Mouse (Mus musculus) cerebellum, adult 11-12 months (tissue): Measurements from ENCODE around the gene Espn.

Experiments
- DNase-seq: peaks from one replicate; pipeline ENCODE4 v3.0.0; 2022

Espn gene

DNA sequence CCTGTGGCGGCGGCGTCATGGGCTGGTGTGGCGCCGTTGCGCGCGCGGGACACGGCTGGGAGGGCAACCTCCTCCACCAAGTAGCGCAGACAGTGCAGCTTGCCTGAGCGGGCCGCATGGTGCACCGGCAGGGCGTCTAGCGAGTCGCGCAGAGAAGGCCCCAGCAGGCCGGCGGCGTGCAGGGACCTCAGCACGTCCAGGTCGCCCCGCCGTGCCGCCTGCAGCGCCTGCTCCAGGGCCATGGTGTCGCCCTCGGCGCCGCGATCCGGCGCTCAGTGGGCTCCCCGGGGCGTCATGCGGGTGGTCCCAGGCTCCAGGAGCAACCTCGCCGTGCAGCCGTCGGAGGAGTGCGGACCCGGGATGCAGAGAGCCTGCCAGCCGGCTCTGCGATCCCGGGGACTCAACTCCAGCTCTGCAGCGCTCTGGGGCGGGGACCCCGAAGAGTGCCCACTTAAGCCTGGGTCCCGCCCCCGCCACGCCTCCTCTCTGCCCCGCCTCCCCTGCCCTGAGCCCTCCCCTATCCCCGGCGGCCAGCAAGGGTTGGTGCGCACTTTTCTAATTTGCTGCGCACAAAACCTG lies at the start of gene Espn:
TSS of gene Espn (minus strand) at position 406 of the 579 bp plus-strand sequence.
- no peak for DNase-seq

DNA sequence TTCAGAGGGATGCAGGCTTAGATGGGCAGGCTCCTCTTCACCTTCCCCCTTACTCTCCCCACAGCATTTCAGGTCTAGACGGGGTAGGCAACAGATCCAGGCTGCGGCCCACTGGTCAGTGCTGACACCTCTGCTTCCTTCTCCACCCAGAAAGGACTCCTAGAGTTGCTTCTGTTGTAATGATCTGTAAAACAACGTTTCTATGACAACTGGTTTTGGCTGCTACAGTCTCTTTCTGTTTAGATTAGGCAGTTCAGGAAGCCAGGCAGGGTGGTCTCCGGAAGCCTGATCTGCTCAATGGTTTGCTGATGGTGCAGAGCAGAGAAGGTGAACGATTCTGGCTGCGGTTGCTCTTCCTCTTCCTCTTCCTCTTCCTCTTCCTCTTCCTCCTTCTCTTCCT lies 49.3 kb upstream of the Espn start:
- DNase-seq: no peak

DNA sequence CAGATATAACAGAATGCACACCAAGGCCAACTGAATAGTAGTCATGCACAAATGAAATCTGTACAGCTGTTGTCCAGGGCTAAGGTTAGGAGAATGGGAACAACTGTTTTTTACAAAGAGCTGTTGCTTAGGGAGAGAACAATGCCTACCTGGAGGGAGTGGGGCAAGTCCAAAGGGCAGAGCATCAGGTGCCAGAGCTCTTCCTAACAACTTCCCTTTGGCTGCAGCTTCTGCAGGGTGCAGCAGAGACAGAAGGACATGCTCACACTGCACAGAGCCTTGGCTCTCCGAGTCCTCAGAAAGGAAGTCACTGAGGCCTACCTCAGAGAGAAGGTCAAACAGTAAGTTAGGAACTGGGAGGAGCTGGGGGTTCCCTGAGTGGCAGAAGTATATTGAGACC lies 47.4 kb upstream of the Espn start:
- no peak for DNase-seq

DNA sequence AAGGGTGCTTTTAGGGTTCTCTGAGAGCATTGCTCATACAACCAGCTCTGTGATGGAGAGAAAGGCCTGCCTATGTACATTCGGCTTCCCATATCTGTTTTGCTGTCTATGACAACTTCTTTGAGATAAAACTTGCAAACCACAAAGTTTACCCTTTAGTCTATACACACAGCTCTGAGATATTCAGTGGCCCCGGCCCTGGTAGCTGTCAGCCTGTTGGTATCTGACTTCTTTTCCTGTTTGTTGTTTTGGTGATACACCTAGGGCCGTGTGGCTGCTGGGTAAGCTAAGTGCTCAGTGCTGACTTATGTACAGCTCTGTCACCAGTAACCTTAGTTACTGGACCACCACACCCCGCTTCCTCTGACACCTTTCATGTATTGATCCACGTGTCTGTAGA lies 45.4 kb upstream of the Espn start:
- DNase-seq: no peak

DNA sequence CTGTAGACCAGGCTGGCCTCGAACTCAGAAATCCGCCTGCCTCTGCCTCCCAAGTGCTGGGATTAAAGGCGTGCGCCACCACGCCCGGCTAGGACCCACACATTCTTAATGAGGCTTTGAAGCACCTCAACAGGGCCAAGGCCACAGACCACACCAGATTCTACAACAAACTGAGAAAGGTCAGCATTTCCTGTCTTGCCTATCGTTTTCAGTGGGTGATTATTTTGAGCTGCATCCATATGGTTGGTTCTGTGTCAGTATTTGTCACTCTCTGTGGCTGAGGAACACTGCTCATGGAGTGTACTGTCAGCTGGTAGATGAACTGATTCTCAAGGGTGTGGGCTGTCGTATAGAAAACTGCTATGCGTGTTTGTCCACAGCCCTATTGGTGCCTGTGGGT lies 44.1 kb upstream of the Espn start:
- DNase-seq: no peak

DNA sequence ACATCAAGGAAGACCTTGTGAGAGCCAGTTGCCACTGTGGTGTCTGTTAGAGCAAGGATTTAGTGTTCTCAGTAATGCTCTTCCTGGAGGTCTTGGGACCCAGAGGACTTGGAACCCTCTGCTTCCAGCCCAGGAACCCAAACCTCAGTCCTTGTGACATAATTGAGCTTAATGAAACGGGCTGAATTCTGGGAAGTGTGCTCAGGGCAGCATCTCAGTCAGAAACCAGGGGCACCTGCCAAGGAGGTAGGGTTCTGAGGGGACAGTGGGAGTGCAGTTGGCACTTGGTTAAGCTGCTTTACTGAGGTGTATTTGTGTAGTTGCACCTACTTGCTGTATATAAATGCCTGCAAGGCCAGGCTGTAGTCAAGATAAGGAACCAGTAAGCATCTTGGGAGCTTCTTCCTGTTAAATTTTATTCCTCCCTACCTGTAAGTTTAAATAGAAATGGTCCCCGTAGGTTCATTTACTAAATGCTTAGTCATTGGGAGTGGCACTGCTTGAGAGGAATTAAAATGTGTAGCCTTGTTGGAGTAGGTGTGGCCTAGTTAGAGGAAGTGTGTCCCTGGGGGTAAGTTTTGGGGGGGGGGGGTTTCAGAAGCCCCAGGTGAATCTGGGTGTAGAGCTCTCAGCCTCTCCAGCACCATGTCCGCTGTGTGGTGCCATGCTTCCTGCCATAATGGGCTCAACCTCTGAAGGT lies 42.5 kb upstream of the Espn start:
- no peak for DNase-seq

DNA sequence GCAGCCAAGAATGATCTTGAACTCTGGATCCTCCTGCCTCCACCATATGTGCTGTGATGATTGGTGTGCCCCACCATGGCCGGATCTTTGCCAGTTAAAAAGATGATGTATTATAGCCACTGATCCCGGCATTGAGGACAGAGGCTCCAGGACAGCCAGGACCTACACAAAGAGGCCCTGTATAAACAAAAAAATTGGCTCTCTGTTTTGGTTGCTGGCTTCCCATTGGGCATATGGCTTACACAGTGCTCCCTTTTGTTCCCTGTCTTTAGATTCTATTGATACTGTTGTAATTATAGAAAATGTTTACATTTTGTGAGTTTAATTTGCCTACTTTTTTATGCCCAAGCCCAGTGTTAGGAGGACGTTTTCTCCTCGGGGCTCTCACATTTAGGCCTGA lies 40.4 kb upstream of the Espn start:
- no peak for DNase-seq

DNA sequence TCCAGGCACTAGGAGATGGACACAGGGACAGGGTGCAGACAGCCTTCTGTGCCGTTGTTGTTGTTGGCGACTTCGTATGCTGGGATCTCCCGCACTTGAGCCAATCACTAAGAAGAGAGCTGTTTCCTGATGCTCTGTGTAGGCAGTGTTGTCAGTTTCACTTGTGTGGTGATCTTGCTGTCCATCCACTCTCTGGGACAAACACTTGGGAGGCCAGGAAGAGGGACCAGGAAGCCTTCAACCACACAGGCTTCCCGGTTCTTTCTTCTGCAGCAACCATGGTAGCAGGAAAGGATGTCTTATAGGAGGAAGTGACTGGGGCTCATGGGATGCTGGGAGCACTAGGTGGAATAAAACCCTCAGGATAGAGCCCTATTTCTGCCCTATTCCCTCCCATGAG lies 38.5 kb upstream of the Espn start:
- no peak for DNase-seq

DNA sequence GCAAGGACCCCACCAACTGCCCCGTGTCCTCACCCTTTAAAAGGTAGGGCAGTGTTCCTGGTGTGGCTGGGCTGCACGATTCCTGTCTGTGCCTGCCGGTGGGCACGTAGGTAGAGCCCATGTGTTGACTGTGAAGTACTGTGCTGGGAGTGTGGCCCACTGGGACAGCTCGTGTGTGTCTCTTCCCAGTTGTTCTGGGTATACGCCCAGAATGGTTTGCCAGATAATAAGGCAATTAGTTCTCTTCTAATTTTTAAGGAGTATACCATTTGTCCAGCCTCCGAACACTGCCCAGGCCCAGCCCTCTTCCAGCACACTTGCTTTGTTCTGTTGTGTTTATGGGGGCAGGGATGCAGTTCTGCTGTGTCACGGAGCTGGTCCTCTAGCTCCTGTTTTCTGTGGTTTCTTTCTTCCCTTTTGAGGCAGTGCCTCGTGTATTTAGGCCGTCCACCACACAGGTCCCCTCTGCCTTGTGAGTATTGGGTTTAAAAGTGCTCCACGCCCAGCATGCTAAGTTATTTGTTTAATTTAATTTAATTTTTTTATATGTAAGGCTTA lies 38.0 kb upstream of the Espn start:
- no peak for DNase-seq

DNA sequence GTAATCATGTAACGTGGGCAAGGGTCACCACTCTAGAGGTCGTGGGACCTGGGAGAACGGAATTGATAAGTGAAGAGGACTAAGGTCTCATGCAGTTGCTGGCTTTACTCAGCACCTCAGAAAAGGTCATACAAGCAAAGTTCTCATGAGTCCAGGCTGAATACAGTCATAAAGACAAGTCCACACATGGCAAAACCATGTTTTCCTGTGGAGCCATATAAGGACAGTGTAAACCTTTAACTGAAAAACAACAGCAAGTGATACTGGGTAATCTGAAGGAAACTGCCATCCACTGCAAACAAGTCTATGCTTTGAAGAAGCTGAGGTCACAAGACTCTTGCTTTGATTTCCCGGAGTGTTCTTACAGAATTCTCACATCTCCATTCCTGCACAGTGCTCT lies 37.5 kb upstream of the Espn start:
- no peak for DNase-seq

DNA sequence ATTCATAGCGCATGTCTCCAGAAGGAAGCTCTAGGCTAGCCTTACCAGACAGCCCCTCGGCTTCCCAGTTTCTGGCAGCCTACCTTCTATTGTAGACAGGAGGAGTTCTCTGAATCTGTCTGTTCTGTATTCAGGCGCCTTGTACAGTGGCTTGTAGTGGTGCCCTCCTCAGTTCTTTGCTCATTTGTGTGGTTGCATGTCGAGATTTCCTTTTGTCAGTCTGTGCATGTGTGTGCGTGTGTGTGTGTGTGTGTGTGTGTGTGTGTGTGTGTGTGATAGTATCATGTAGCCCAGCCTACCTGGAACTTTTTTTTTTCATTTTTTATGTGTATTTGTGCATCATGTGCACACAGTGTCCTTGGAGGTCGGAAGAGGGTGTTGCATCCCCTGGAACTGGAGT lies 36.9 kb upstream of the Espn start:
- no peak for DNase-seq

DNA sequence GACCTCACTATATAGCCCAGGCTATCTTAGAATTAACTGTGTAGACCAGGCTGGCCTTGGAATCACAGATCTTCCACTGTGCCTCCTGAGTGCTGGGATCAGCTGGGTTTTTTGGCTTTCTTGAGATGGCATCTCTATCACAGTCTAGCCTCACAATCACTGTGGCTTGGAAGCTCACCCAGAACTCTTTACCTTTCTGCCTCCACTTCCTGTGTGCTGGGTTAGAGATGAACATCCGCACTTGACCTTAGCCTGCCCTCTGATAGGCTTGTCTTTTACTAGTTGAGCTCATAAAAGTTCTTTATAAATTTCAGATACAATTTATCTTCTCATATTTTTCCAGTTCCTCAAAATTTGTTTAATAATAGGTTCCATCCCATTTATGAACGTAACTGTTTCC lies 36.5 kb upstream of the Espn start:
- no peak for DNase-seq

DNA sequence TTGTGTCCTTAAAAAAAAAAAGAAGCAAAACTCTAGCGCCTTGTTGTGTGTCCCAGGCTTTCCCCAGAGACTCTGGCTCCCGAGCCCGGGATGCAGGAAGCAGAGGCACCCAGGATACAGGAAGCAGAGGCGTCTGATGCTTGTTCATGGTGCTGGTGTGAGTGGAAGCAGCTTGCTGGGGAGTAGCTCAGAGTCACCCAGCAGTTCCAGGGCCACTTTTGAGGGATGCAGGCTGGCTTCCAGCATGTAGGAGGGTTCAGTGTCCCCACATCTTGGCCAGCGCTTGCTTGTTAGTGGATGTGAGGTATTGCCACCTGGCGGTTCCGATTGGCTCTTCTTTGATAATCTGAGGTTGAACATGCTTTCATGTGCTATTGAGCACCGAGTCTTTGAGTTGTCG lies 35.0 kb upstream of the Espn start:
- DNase-seq: no peak

DNA sequence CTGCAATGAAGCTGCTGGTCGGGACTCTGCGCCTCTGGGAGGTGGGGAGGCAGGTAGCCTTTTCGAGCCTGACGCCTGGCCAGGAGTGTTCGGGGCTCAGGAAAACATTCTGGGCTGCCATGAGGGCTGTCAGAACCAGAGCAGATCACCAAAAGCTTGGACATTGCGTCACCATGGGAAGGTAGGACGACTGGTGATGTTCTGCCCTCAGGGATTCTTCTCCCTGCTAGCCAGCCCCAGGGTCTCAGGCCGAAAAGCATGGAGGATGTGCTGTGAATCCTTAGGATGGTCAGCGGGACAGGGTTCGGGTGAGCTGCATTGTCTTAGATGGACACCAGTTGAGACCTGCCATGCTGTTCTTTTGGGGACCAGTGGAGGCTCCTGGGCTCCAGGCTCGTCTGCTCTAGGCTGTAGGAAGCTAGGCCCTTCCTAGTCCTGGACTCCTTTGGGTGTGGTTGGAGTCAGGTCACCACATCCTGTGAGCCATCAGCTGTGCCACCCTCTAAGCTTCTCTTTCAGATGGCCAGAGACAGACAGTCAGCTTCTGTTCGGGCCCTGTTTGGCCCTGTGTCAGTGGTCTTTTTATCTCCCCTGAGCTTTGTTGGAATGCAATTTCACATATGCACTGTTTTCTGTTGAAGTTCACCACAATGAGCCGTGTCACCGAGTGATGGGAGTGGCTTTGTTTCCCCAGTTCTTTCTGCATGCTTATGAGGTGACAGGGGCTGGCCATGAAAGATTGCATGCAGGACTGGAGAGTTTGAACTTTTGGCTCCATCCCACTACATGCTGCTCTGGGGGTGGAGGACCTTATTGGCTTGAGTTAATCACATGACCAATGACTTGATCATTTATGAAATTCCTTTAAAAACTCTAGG lies 34.3 kb upstream of the Espn start:
- no peak for DNase-seq

DNA sequence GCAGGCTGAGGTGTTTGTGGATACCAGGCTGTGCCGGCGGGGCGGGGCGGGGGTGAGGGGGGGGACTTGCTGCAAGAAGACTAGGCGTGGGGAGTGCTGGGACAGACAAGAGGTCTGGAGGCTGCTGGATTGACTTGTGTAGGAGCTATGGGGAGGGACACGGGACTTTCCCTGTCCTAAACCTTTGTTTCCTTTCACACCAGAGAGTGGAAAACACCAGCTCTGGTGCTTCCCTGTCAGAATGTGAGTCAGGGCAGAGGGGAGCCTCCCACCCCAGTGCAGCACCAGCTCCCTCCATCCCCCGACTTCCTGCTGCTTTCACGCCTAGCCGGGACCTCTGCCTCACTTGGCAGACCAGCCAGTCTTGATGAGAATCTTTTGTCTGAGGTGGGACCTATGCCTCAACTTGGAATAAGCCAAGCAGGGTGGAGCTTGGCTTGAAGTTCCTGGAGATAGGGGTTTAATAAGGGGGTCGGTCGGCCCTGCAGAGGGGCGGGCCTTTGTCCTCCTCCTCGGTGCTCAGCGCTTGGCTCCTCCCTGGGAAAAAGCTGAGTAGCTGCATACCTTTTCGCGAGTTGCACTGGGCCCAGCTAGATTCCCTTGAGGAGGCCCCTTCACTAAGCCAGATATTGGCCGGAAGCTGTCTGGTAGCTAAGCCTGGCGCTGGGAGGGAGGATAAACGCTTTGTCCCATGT lies 33.5 kb upstream of the Espn start:
- DNase-seq: no peak

DNA sequence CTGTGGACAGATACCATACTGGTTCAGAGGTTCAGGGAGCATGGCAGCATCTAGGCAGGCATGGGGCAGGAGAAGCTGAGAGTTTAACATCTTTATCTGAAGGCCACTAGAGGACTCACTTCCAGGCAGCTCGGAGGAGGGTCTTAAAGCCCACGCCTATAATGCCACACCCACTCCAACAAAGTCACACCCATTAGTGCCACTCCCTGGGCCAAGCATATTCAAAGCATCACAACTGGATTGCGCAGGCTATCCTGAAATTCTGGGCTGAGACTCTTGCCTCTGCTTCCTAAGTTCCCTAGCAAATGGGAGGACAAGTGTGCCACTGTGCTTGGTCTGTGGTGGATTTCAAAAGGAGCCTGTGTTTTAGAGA lies 33.0 kb upstream of the Espn start:
- DNase-seq: no peak

DNA sequence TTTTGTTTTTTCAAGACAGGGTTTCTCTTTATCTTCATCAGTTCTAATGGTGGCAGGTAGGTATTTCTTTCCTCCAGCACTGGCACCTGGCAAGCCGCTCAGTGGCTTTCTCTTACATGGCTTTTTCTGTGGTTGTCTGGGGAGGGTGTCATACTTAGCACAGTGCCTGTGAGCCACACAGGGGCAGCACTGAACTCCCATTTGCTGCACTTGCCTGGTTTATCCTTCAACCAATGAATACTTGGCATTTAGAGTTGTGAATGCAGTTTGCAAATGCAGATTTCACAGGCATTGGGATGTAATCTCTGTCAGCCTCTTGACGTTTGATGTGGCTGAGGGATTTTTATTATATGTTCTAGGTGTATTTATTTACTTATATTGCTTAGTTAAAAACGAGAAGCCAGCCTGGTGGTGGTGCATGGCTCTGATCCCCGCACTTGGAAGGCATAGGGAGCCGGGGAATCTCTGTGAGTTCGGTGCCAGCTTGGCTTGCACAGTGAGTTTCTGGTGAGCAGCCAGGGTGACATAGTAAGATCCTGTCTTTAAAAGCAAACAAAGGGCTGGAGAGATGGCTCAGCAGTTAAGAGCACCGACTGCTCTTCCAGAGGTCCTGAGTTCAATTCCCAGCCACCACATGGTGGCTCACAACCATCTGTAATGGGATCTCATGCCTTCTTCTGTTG lies 32.3 kb upstream of the Espn start:
- DNase-seq: peak; percentile 66

DNA sequence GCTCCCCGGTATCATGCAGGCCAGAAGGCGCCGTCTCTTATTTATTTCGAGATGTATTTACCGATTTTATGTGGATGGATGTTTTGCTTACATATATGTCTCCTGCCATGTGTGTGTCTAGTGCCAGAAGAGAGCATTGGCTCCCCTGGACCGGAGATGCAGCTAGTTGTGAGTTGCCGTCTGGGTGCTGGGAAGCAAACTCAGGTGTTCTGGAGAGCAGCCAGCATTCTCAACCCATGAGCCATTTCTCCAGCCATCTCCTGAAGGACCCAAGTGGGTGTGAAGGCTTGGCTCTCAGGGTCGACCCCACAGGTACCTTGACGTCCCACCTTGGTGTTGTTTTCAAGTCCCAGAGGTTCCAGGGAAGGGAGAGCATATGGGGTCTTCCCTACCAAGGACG lies 30.0 kb upstream of the Espn start:
- peak; percentile 59 for DNase-seq

DNA sequence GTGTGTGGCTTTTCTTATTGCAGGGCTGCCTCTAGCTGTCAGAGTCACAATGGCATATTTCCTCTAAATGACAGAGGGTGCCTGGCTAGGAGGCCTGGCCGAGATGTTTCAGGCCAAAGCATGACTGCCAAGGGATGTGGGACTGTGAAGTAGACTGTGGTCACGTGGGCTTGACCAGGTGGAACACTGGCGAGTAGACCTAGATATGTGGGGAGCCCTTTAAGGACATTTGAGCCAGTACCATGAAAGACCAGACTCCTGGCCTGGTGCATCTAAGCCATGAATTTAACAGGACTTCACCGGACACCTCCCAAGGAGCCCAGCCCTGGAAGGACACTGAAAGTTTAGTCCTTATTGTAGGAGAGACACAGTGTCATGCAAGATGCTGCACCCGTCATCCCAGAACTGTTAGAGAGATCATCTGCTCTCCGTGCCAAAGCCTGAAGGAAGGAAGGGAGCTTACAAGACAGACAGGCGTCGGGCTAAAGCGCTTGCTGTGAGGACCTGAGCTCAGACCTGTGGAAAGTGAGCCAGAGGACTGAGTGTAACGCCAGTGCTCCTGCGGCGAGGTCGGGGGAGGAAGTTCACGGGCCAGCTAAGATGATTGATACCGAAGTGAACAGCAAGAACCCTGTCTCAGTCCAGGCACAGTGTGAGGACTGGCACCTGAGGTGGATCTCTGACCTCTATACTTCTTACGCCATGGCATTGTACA lies 27.9 kb upstream of the Espn start:
- peak; percentile 88 for DNase-seq

DNA sequence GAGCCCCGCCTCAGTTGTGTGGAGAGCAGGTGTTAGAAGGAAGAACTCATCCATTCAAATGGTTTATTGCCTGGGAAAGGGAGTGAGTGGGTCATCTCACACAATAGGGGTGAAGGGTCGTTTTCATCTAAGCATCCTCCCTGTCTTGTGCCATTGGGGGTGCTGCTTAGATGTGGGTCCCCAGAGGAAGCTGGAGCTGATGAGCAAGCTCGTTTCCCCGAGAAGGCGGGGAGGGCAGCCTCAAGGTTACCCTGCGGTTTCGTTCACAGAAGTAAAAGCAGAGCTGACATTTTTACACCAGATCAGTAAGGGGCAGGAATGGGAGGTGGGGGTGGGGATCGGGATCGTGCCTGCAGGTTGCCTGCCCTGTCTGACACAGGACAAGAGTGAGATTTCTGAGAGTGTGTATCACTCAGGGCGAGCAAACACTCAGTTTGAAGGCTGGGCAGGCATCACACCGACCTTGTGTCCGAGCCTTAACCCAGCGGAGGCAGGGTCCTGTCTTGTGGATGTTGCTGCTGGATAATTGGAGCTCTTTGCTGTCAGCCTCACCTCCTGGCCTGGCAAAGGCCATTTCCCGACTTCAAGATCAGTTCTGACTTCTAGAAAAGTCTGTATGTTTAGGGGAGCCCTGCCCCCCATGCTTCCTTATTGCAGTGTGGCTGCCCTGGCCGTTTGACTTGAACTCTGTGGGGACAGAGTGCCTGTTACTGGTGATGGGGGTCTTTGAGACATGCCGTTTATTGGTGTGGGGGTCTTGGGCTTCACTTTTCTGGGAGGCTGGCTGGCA lies 26.9 kb upstream of the Espn start:
- peak; percentile 62 for DNase-seq

DNA sequence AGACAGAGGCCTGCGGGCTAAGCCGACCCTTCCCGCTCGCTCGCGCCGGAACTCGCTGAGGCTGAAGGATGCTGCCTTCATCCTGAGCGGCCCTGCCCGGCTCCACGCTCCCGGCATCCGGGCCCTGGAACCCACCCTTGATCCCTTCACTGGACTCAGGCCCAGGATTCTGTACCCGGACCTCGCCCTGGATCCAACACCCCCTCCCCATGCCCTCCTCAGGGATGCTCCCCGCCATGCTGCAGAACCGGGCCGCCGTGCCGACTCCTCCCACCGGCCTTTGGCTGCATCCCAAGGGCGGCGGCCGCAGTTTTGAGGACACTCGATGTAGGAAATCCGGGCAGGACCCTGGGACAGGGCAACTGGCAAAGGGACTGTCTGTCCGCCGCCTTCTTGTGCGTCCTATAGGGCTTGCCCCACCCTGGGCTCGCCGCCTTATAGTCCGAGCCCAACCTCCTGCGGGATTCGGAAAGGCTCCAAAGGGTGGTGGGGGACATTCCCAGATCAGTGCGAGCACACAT lies 26.2 kb upstream of the Espn start:
- peak; percentile 85 for DNase-seq
